Mouse (Mus musculus): ENCODE measurements at regions not wholly inside any gene's neighbourhood (a gene's known extent, or its start where the extent isn't known, plus 50 kb on each side); places are given as distances from the start of the nearest gene placed in this dataset.
A peak's percentile ranks its signal among the peaks of the same experiment; 100 is the strongest.

DNA sequence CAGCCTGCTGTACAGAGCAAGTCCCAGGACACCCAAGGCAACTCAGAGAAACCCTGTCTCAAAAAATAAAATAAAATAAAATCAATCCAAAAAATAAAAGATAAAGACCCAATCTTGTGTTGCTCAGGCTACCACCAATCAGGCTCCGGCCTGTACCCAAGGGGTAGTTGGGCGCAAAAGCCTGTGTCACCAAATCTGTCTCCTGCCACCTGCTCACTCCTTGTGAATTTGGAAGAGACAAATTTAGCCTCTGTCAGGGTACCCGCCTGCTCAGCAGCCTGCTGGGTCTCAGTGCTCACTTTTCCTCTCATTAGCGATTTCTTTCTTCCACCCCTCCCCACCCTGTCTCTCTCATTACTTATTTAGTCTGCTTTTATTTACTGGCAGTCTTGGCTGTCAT is 54.6 kb downstream of the Sox4 start:
- no peak for DNase-seq

DNA sequence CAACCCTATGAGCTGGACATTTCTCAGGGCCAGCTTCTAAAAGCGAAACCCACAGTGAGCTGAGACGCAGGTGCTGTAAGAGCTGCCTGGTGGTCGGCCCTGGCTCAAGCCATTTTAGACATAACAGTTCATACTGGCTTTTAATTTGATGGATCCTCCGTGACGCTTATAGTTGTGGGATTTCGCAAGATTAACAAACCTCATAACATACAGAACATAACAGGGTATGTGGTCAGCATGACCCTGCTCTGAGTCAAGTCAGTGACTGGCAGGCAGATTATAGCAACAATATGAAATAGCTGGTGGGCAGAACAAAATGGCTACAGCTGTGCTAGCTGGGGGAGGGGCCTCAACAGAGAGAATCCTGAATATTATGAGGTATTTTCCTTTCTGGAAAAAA is 60.6 kb downstream of the Sox4 start:
- DNase-seq, result no peak

GRCm38 (mm10) chr13:28887098-28887497 is 66.4 kb downstream of the Sox4 start:
- no peak for DNase-seq

- peak; percentile 48 to 49 for DNase-seq
Observed at GRCm38 (mm10) chr13:28886691-28887090, 66.8 kb downstream of the Sox4 start.

- DNase-seq, result peak; percentile 13 to 33
Observed at GRCm38 (mm10) chr13:28885083-28886037, 68.2 kb downstream of the Sox4 start.

- DNase-seq, result peak; percentile 27 to 43
Observed at GRCm38 (mm10) chr13:28884191-28884820, 69.2 kb downstream of the Sox4 start.

DNA sequence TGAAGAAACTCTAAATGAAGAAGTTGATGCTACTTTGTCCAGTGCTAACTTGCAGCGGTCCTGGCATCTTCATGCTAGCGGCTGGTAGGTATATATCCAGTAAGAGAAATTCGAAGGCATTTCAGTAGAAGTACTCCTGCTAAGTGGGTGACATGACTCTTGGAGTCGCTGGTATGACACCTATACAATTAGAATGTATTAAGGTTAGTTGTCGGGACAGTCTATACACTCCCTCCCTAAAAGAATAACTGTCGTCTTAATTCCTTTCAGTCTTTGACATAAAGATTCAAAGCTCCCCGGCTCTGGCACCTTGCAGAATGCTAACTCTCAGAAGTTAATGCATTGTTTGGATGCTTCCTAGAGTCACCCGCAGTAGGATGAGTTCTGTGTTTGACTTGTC is 70.1 kb downstream of the Sox4 start:
- no peak for DNase-seq

GRCm38 (mm10) chr13:28880888-28881287 is 72.6 kb downstream of the Sox4 start:
- DNase-seq, result no peak

DNA sequence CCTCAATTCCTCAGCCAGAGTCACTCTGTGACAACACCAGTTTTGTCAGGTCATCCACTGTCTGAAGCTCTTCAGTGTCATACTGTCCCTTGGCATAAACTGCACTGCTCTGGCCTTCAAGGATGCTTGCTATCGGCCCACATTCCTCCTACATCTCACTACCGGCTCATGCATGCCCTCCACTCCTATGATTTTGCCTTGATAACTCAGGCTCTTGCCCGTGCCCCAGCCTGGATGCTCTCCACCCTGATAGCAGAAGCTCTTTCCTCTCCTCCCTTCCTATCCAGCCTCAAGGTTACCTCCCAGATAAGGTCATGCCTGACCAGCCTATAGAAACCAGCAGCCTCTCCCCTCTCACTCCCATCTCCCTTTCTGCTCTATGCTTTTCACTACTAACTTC is 74.8 kb downstream of the Sox4 start:
- DNase-seq, result no peak

DNA sequence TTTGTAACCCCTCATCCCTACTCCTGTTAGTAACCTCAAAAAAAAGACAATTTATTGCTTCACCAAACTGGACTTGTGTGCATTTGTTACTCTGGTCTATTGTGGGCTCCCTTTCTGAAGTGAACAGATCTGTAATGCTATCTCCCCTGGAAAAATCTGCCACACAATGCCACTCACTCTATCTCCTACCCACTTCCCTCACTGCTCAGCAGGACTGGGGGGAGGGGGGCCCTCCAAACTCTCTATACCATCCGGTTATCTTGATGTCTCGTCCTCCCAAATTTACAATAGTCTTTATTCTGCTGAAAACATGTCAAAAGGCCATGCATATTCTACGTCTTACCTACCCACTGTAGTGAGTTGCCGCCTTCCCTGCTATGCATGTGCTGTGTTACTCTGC is 76.7 kb downstream of the Sox4 start:
- DNase-seq, result no peak

- no peak for DNase-seq
Observed at GRCm38 (mm10) chr13:28870681-28871080, 82.8 kb downstream of the Sox4 start.

DNA sequence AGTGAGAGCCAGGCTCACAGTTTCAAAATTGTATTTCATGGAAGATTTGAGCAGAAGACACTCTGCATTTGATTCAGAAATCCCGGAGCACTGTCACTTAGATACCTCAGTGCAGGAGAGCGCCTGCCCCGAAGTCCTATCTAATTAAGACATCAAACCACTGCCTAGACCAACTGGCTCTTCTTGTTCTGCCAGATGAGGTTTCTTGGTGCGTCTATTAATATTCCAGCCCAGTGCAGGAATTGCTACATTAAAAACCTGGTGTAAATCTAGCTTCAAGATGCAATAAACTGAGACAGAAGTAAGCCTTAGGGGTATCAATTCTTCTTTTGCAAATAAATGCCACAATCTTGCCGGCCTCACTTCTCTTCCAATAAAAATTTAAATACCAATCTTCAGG is 86.3 kb downstream of the Sox4 start:
- no peak for DNase-seq

- DNase-seq, result no peak
Observed at GRCm38 (mm10) chr13:28866686-28867085, 86.8 kb downstream of the Sox4 start.

- DNase-seq, result no peak
Observed at GRCm38 (mm10) chr13:28860601-28861000, 92.9 kb downstream of the Sox4 start.

GRCm38 (mm10) chr13:28859829-28860427 is 93.6 kb downstream of the Sox4 start:
- DNase-seq, result no peak

DNA sequence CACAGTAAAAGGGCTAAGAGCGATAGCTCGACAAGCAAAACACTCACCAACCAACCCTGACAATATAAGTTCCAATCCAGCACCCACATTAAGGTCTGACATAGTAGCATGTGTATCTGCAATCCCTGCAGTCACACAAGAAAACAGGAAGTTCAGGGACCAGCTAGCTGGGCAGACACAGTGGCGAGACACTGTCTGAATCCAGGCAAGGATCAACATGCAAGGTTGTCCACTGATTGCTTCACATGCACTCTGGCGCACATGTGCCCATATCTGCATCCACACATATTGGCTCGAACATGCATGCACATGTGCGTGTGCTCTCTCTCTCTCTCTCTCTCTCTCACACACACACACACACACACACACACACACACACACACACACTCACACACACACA is 95.5 kb downstream of the Sox4 start:
- no peak for DNase-seq

DNA sequence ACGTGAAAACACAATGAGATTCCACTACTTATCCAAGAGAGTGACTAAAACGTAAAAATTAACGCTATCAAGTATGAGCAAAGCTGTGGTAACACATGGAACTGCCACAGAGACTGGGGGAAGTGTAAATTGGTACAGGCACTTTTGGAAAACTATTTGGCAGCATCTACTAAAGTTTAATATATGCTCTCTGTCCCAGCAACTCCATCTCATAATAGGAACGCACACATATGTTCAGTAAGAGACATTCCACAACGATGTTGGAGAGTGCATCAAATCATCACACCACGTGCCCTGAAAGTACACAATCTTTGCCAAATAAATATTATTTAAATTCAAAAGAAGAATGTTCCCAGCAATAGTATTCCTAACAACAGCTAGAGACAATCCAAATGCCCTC is 96.3 kb downstream of the Sox4 start:
- DNase-seq, result no peak

DNA sequence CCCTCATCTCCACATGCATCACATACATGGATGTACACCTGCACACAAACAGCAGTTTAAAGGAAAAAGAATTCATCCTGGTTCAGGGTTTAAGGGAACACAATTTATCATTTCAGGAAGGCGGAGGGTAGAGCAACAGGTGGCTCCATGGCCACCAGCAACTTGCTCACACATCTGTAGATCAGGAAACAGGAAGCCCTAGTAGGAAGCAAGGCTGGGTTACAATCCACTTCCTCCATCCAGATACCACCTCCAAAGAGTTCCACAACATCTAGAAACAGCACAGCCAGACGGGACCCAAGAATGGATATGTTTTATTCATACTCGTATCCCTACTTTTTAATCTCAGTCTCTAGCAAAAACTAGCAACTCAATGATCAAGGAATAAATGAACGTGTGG is 97.0 kb downstream of the Sox4 start:
- DNase-seq, result no peak

- DNase-seq, result no peak
Observed at GRCm38 (mm10) chr13:28854247-28854646, 99.3 kb downstream of the Sox4 start.

- no peak for DNase-seq
Observed at GRCm38 (mm10) chr13:28848305-28848704, 105.2 kb downstream of the Sox4 start.

GRCm38 (mm10) chr13:28847478-28847877 is 106.0 kb downstream of the Sox4 start:
- DNase-seq, result no peak

GRCm38 (mm10) chr13:28844495-28844894 is 109.0 kb downstream of the Sox4 start:
- DNase-seq, result no peak

DNA sequence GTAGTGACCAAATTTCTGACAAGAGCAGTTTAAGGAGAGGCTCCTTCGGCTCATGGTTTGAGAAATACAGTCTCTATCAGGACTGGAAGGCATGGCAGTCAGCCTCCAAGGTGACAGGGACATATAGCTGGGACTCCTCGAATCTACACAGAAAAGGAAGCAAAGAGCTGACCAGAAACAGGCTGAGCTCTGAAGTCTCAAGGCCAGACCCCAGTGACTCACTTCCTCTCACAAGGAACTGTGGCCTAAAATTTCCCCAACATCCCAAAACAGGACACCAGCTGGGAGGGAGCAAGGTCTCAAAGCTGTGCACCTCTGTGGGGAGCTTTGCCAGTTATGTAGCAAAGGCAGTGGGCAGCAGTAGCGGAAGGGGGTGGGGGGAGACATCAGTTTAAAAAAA is 110.7 kb downstream of the Sox4 start:
- peak in 1 of 2 experiments; percentile 38 for DNase-seq

DNA sequence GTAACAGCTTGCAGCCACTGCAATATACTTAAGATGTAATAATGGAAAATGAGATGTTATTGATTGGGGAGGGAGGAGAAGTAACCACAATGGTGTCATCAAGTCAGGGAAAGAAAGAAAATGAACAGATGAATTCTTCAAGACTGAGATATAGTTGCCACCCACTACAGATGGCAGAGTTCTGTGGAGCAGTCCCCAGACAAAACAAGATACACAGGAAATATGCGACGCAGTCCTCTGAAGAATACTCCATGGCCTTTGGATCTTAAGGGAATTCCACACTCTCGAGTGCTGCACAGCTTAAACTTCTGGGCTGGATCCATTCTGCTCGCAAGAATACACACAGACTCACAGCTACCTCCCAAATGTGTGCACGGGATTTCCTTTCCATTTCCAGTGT is 113.4 kb downstream of the Sox4 start:
- DNase-seq, result no peak

Data from kidney, postnatal 25 days (tissue).